Mouse (Mus musculus) megakaryocyte, embryonic 14.5 days (primary cell): Measurements from ENCODE around the gene Cacna1b.

Experiments used
- FLI1 ChIP-seq: IDR thresholded peaks from 2 replicates; pipeline ENCODE4 v1.6.1; 2012; ENCODE audit warnings: low read length, inconsistent platforms, mixed read lengths
- GATA1 ChIP-seq: IDR thresholded peaks from 3 replicates; pipeline ENCODE4 v1.6.1; 2012; ENCODE audit warnings: mixed read lengths, low read length, inconsistent platforms, borderline replicate concordance

GRCm38 (mm10) chr2:24806143-24806542, 43.2 kb upstream of the Cacna1b start:
- no peak for TF ChIP-seq GATA1
- TF ChIP-seq FLI1, result no peak
